Mouse (Mus musculus) liver, embryonic 13.5 days (tissue): ENCODE measurements around the gene Fezf2. TPM values are rescaled to one million over a fixed set of nuclear protein-coding genes. Genes with fewer than 3 reads are reported as not detected.

Source experiments
- ATAC-seq: fragments of 200-750 bp; cut with Nextera tagmentation; 2 replicates; pipeline ENCODE4 v1.8.0; 2017; ENCODE audit warnings: low read depth, mild to moderate bottlenecking, moderate number of reproducible peaks, moderate library complexity
- DNase-seq: peaks from one replicate; pipeline ENCODE4 v3.0.0; 2022
- H3K27ac ChIP-seq: fragments of 300-500 bp; sonication (generic); 2 replicates; pipeline ENCODE4 v1.5.1; 2015; ENCODE audit warnings: moderate library complexity, mild to moderate bottlenecking, inconsistent platforms
- H3K27me3 ChIP-seq: fragments of 300-500 bp; sonication (generic); 2 replicates; pipeline ENCODE4 v1.6.1; 2015; ENCODE audit warnings: mild to moderate bottlenecking, inconsistent platforms
- H3K36me3 ChIP-seq: fragments of 300-500 bp; sonication (generic); 2 replicates; pipeline ENCODE4 v1.6.1; 2015; ENCODE audit warnings: mild to moderate bottlenecking, inconsistent platforms
- H3K4me1 ChIP-seq: fragments of 300-500 bp; sonication (generic); replicated peaks from 2 replicates; pipeline ENCODE4 v1.6.1; 2015; ENCODE audit warnings: inconsistent platforms
- H3K4me2 ChIP-seq: fragments of 300-500 bp; sonication (generic); 2 replicates; pipeline ENCODE4 v1.6.1; 2015; ENCODE audit warnings: inconsistent platforms, mild to moderate bottlenecking, moderate library complexity
- H3K4me3 ChIP-seq: fragments of 300-500 bp; sonication (generic); replicated peaks from 2 replicates; pipeline ENCODE4 v1.5.1; 2015; ENCODE audit warnings: mild to moderate bottlenecking, inconsistent platforms
- H3K9ac ChIP-seq: fragments of 300-500 bp; sonication (generic); 2 replicates; pipeline ENCODE4 v1.6.1; 2015; ENCODE audit warnings: mild to moderate bottlenecking, inconsistent platforms
- H3K9me3 ChIP-seq: fragments of 300-500 bp; sonication (generic); replicated peaks from 2 replicates; pipeline ENCODE4 v1.6.1; 2016; ENCODE audit warnings: inconsistent platforms
- WGBS: fragments of 180-500 bp; shearing (Covaris S2); methylation state at CpG from one replicate; pipeline ENCODE4 v1.1.7; 2015; ENCODE audit not compliant: insufficient replicate concordance; 5-methylcytosine and 5-hydroxymethylcytosine counted together
- polyA plus RNA-seq: library from polyadenylated mRNA; unstranded; fragments of >200 nt; fragmentation: Nextera tagmentation; extraction: Ambion mirVana; gene quantifications from 2 replicates; pipeline ENCODE4 v1.2.1, GENCODE M21; 2015

Fezf2 gene
- polyA plus RNA-seq, 1 experiment from 2014 or later, result not detected

- H3K9ac ChIP-seq, result no peak overlapping the region
These were observed 47.7 kb downstream of the Fezf2 start for GRCm38 (mm10) chr14:12300275-12300674.

GRCm38 (mm10) chr14:12299654-12300053 lies 48.3 kb downstream of the Fezf2 start:
- H3K9ac ChIP-seq, result no peak overlapping the region
- no peak overlapping the region for H3K4me2 ChIP-seq
- 0 out of 2 replicates have a peak, but pooled peaks cover 14% of the 10 kb centered on the region for H3K36me3 ChIP-seq
- no peak for ATAC-seq
- 68% methylated on average over 6 of the region's 6 CpGs for WGBS
- no peak overlapping the region for H3K27ac ChIP-seq
- no peak for DNase-seq
- no peaks in the 10 kb centered on the region for H3K4me1 ChIP-seq
- no peak overlapping the region for H3K4me3 ChIP-seq
- no peaks in the 10 kb centered on the region for H3K27me3 ChIP-seq
- H3K9me3 ChIP-seq, result no peaks in the 10 kb centered on the region

More at GRCm38 (mm10) chr14:12300275-12300674, 47.7 kb downstream of the Fezf2 start:
- 0 out of 2 replicates have a peak, but pooled peaks cover 14% of the 10 kb centered on the region for H3K36me3 ChIP-seq
- ATAC-seq, result no peak
- no peak for DNase-seq
- H3K4me3 ChIP-seq, result no peak overlapping the region
- H3K4me1 ChIP-seq, result no peaks in the 10 kb centered on the region
- H3K27me3 ChIP-seq, result no peaks in the 10 kb centered on the region
- H3K9me3 ChIP-seq, result no peaks in the 10 kb centered on the region
- 71% methylated on average over 4 of the region's 4 CpGs for WGBS
- no peak overlapping the region for H3K27ac ChIP-seq
- H3K4me2 ChIP-seq, result no peak overlapping the region

GRCm38 (mm10) chr14:12299171-12299570 lies 48.8 kb downstream of the Fezf2 start:
- H3K36me3 ChIP-seq, result 0 out of 2 replicates have a peak, but pooled peaks cover 14% of the 10 kb centered on the region
- H3K9ac ChIP-seq, result no peak overlapping the region
- H3K27ac ChIP-seq, result no peak overlapping the region
- H3K4me2 ChIP-seq, result no peak overlapping the region
- no peaks in the 10 kb centered on the region for H3K27me3 ChIP-seq
- no peaks in the 10 kb centered on the region for H3K4me1 ChIP-seq
- H3K9me3 ChIP-seq, result no peaks in the 10 kb centered on the region
- ATAC-seq (no peak), DNase-seq (no peak)
- no peak overlapping the region for H3K4me3 ChIP-seq

GRCm38 (mm10) chr14:12296391-12296790 lies 51.6 kb downstream of the Fezf2 start:
- ATAC-seq (no peak), DNase-seq (no peak)
- no peaks in the 10 kb centered on the region for H3K27me3 ChIP-seq
- no peaks in the 10 kb centered on the region for H3K9me3 ChIP-seq
- 0 out of 2 replicates have a peak, but pooled peaks cover 14% of the 10 kb centered on the region for H3K36me3 ChIP-seq
- H3K4me2 ChIP-seq, result no peak overlapping the region
- H3K9ac ChIP-seq, result no peak overlapping the region
- no peaks in the 10 kb centered on the region for H3K4me1 ChIP-seq
- H3K27ac ChIP-seq, result no peak overlapping the region
- WGBS, result 83% methylated on average over 7 of the region's 7 CpGs
- no peak overlapping the region for H3K4me3 ChIP-seq

Other genes with a start within 250 kb of the Fezf2 start
- 0.09 and 0.13 TPM in 2 replicates for gene Gm49355, start 64.2 kb downstream of the Fezf2 start, polyA plus RNA-seq
- gene 3830406C13Rik, start 64.0 kb downstream of the Fezf2 start, polyA plus RNA-seq, result 25.5 and 25.7 TPM in 2 replicates